9 mouse cellular contexts compared by ENCODE assay signal in genomic region chr19:47936938-47937337, GRCm38 (mm10). TPM values are rescaled to one million over a fixed set of nuclear protein-coding genes. Genes with fewer than 3 reads are reported as not detected.
A peak's percentile ranks its signal among the peaks of the same experiment; 100 is the strongest.
DNase-seq lines count a peak whose midpoint lies in the region; ATAC-seq lines count a peak whose summit lies in the region.
"Had no signal": no experiment of that assay in that cellular context is flagged by ENCODE, and none has a peak within 500 bp of the region (broad histone marks: within the 10 kb centered on the region; RNA-seq: fewer than 3 reads in every experiment).

No protein-coding gene starts in this region.

- intact Hi-C loops in heart, postnatal 14 days (cut with DNase I): no loop called here
- intact Hi-C loops in left cerebral cortex, postnatal 4 days (cut with DNase I): no loop called here

- no peak overlapping the region for H3K9ac ChIP-seq in heart, embryonic 14.5 days (ENCODE audit: low read length)
- no peak overlapping the region for H3K9ac ChIP-seq in embryonic facial prominence, embryonic 14.5 days (ENCODE audit: low read depth, low read length)
- H3K9ac ChIP-seq in intestine, embryonic 16.5 days (ENCODE audit: low read depth, low read length): no peak overlapping the region
- peak overlapping the region; percentile 35 for H3K9ac ChIP-seq in midbrain, embryonic 15.5 days

- no peak for DNase-seq in heart, postnatal 14 days
- no peak for DNase-seq in embryonic facial prominence, embryonic 14.5 days (ENCODE audit: low spot score)
- no peak for DNase-seq in gastrocnemius, postnatal 4 days (ENCODE audit: low spot score in 2 of 2)
- DNase-seq in left cerebral cortex, postnatal 4 days: no peak

- peak overlapping the region in 1 of 2 experiments; percentile 36; a peak in 2 of 4 replicates for H3K4me3 ChIP-seq in heart, embryonic 14.5 days (ENCODE audit: control insufficient read depth in 1 of 2, insufficient read depth in 1 of 2, low read depth in 1 of 2, low read length in 2 of 2)
- no peak overlapping the region for H3K4me3 ChIP-seq in embryonic facial prominence, embryonic 14.5 days (ENCODE audit: low read depth, low read length)
- H3K4me3 ChIP-seq in intestine, embryonic 16.5 days (ENCODE audit: low read length): no peak overlapping the region; the same call in 1 of the 2 replicates
- H3K4me3 ChIP-seq in midbrain, embryonic 15.5 days: peak overlapping the region; percentile 42

- 69% methylated on average over 9 of the region's 9 CpGs for WGBS in heart, embryonic 14.5 days
- WGBS in embryonic facial prominence, embryonic 14.5 days: 65% methylated on average over 9 of the region's 9 CpGs
- 63% methylated on average over 9 of the region's 9 CpGs for WGBS in intestine, embryonic 16.5 days
- 61% methylated on average over 9 of the region's 9 CpGs for WGBS in midbrain, embryonic 15.5 days

- peaks cover 3 to 5% of the 10 kb centered on the region in 2 experiments for H3K4me1 ChIP-seq in heart, embryonic 14.5 days (ENCODE audit: control insufficient read depth in 2 of 2, insufficient read depth in 2 of 2, low read length in 2 of 2)
- peaks cover 5% of the 10 kb centered on the region; the same call in 1 of the 2 replicates for H3K4me1 ChIP-seq in embryonic facial prominence, embryonic 14.5 days (ENCODE audit: control insufficient read depth, insufficient read depth, low read length)
- no peaks in the 10 kb centered on the region for H3K4me1 ChIP-seq in intestine, embryonic 16.5 days (ENCODE audit: control insufficient read depth, insufficient read depth, low read length)
- peaks cover 12% of the 10 kb centered on the region for H3K4me1 ChIP-seq in midbrain, embryonic 15.5 days

- H3K4me2 ChIP-seq in heart, embryonic 14.5 days (ENCODE audit: low read length): peak overlapping the region; percentile 88
- H3K4me2 ChIP-seq in embryonic facial prominence, embryonic 14.5 days (ENCODE audit: low read depth, low read length): peak overlapping the region; percentile 66
- peak overlapping the region; percentile 72; the same call in 1 of the 2 replicates for H3K4me2 ChIP-seq in intestine, embryonic 16.5 days (ENCODE audit: low read depth, low read length)
- peak overlapping the region; percentile 75 for H3K4me2 ChIP-seq in midbrain, embryonic 15.5 days

- no peak overlapping the region for H3K27ac ChIP-seq in heart, embryonic 14.5 days (replicated peaks in 1 of 2; ENCODE audit: control insufficient read depth in 1 of 2, insufficient read depth in 1 of 2, low read depth in 2 of 2, low read length in 2 of 2)
- H3K27ac ChIP-seq in embryonic facial prominence, embryonic 14.5 days (replicated peaks; ENCODE audit: low read depth, low read length): no peak overlapping the region
- no peak overlapping the region for H3K27ac ChIP-seq in intestine, embryonic 16.5 days (ENCODE audit: low read length)
- 0 out of 2 replicates have a peak overlapping the region, but pooled peaks have one; percentile 66 for H3K27ac ChIP-seq in midbrain, embryonic 15.5 days

- H3K9me3 ChIP-seq in heart, embryonic 14.5 days (ENCODE audit: control insufficient read depth, low read length): no peaks in the 10 kb centered on the region
- no peaks in the 10 kb centered on the region for H3K9me3 ChIP-seq in embryonic facial prominence, embryonic 14.5 days (ENCODE audit: control insufficient read depth, low read length)
- H3K9me3 ChIP-seq in intestine, embryonic 16.5 days (ENCODE audit: control insufficient read depth, low read length): no peaks in the 10 kb centered on the region
- H3K9me3 ChIP-seq in midbrain, embryonic 15.5 days: no peaks in the 10 kb centered on the region

- ATAC-seq in heart, embryonic 14.5 days (ENCODE audit: insufficient number of reproducible peaks, insufficient read depth, low FRiP score, low read depth): no peak
- no peak for ATAC-seq in embryonic facial prominence, embryonic 14.5 days (ENCODE audit: low read depth)
- no peak for ATAC-seq in intestine, embryonic 16.5 days
- no peak for ATAC-seq in midbrain, embryonic 15.5 days (replicated peaks)
- no peak for ATAC-seq in cerebellum, adult (ENCODE audit: insufficient number of reproducible peaks, low FRiP score, low TSS enrichment)

- no peaks in the 10 kb centered on the region for H3K36me3 ChIP-seq in heart, embryonic 14.5 days (ENCODE audit: control insufficient read depth, insufficient read depth, low read length)
- H3K36me3 ChIP-seq in embryonic facial prominence, embryonic 14.5 days (ENCODE audit: control insufficient read depth, insufficient read depth, low read length): no peaks in the 10 kb centered on the region
- H3K36me3 ChIP-seq in intestine, embryonic 16.5 days (ENCODE audit: control insufficient read depth, insufficient read depth, low read length): no peaks in the 10 kb centered on the region
- no peaks in the 10 kb centered on the region for H3K36me3 ChIP-seq in midbrain, embryonic 15.5 days (replicated peaks)

- peaks cover 24% of the 10 kb centered on the region for H3K27me3 ChIP-seq in heart, embryonic 14.5 days (ENCODE audit: control insufficient read depth, insufficient read depth, low read length)
- H3K27me3 ChIP-seq in embryonic facial prominence, embryonic 14.5 days (replicated peaks; ENCODE audit: control insufficient read depth, insufficient read depth, low read length): peaks cover 6% of the 10 kb centered on the region
- H3K27me3 ChIP-seq in intestine, embryonic 16.5 days (replicated peaks; ENCODE audit: control insufficient read depth, insufficient read depth, low read length): no peaks in the 10 kb centered on the region
- no peaks in the 10 kb centered on the region for H3K27me3 ChIP-seq in midbrain, embryonic 15.5 days (replicated peaks)

RNA-seq across cellular contexts. Expression of gene Cfap58, which starts 0.5 kb away (rescaled TPM):
- 0.08 and 0.12 TPM in 2 replicates for polyA plus RNA-seq in heart, embryonic 14.5 days (2014; fragmentation: Nextera tagmentation; extraction: Ambion mirVana)
- 1 to 10 TPM; 1.3 to 2.1 TPM for total RNA-seq in heart, postnatal 14 days (2021)
- polyA plus RNA-seq in embryonic facial prominence, embryonic 14.5 days (2014; fragmentation: Nextera tagmentation; extraction: Ambion mirVana): 0.38 and 0.58 TPM in 2 replicates
- not detected in 2 replicates for polyA plus RNA-seq in intestine, embryonic 16.5 days (2015; fragmentation: Nextera tagmentation; extraction: Ambion mirVana)
- polyA plus RNA-seq in midbrain, embryonic 15.5 days (2015; fragmentation: Nextera tagmentation; extraction: Ambion mirVana): 0.41 and 0.65 TPM in 2 replicates
- total RNA-seq in gastrocnemius, postnatal 4 days (2021): not detected
- under 1 TPM; 0.36 to 0.77 TPM for total RNA-seq in left cerebral cortex, postnatal 4 days (2021)
- total RNA-seq: adrenal gland, postnatal 25 days had no signal

RNA-seq across cellular contexts. Expression of gene Itprip, which starts 17.8 kb away (rescaled TPM):
- polyA plus RNA-seq in heart, embryonic 14.5 days (2014; fragmentation: Nextera tagmentation; extraction: Ambion mirVana): 15.8 and 16.4 TPM in 2 replicates
- total RNA-seq in heart, postnatal 14 days (2021): 1 to 10 TPM; 8.0 to 8.1 TPM
- polyA plus RNA-seq in embryonic facial prominence, embryonic 14.5 days (2014; fragmentation: Nextera tagmentation; extraction: Ambion mirVana): 10.7 and 12.5 TPM in 2 replicates
- 8.0 and 8.8 TPM in 2 replicates for polyA plus RNA-seq in intestine, embryonic 16.5 days (2015; fragmentation: Nextera tagmentation; extraction: Ambion mirVana)
- 5.1 and 5.7 TPM in 2 replicates for polyA plus RNA-seq in midbrain, embryonic 15.5 days (2015; fragmentation: Nextera tagmentation; extraction: Ambion mirVana)
- total RNA-seq in gastrocnemius, postnatal 4 days (2021): 1 to 10 TPM; 2.9 to 4.3 TPM
- 1 to 10 TPM; 2.3 to 2.8 TPM for total RNA-seq in left cerebral cortex, postnatal 4 days (2021)

RNA-seq across cellular contexts. Expression of gene Cfap43, which starts 17.9 kb away (rescaled TPM):
- polyA plus RNA-seq in heart, embryonic 14.5 days (2014; fragmentation: Nextera tagmentation; extraction: Ambion mirVana): 0.16 TPM in 2 replicates
- under 1 TPM in 1 of 2 experiments, not detected in 1; 0.81 TPM for total RNA-seq in heart, postnatal 14 days (2021)
- 0.28 and 0.75 TPM in 2 replicates for polyA plus RNA-seq in embryonic facial prominence, embryonic 14.5 days (2014; fragmentation: Nextera tagmentation; extraction: Ambion mirVana)
- 0.11 and 0.15 TPM in 2 replicates for polyA plus RNA-seq in intestine, embryonic 16.5 days (2015; fragmentation: Nextera tagmentation; extraction: Ambion mirVana)
- 1.5 and 1.8 TPM in 2 replicates for polyA plus RNA-seq in midbrain, embryonic 15.5 days (2015; fragmentation: Nextera tagmentation; extraction: Ambion mirVana)
- total RNA-seq in gastrocnemius, postnatal 4 days (2021): under 1 TPM in 1 of 2 experiments, not detected in 1; 0.32 TPM
- 1 to 10 TPM; 1.2 to 1.7 TPM for total RNA-seq in left cerebral cortex, postnatal 4 days (2021)
- total RNA-seq: adrenal gland, postnatal 25 days had no signal
